Mouse (Mus musculus): ENCODE measurements around the gene Rag1.

GRCm38 (mm10) chr2:101695584-101695983 lies 46.3 kb upstream of the Rag1 start:
- TF ChIP-seq CTCF (IDR thresholded peaks at IDR 0.05; ENCODE audit: low read depth), result no peak
- TF ChIP-seq EP300 (optimal IDR thresholded peaks at IDR 0.05), result no peak

Measured in stomach, postnatal 0 days (tissue).